Mouse (Mus musculus) liver, embryonic 14.5 days (tissue): ENCODE measurements around the gene Pilrb2.

ENCODE experiments used
- CTCF ChIP-seq: IDR thresholded peaks from 2 replicates; pipeline ENCODE4 v1.5.1; 2016; ENCODE audit warnings: antibody characterized with exemption, low read depth, control low read depth
- EP300 ChIP-seq: IDR thresholded peaks from 2 replicates; pipeline ENCODE4 v1.6.1; 2016; ENCODE audit warnings: antibody characterized with exemption, low read depth

DNA sequence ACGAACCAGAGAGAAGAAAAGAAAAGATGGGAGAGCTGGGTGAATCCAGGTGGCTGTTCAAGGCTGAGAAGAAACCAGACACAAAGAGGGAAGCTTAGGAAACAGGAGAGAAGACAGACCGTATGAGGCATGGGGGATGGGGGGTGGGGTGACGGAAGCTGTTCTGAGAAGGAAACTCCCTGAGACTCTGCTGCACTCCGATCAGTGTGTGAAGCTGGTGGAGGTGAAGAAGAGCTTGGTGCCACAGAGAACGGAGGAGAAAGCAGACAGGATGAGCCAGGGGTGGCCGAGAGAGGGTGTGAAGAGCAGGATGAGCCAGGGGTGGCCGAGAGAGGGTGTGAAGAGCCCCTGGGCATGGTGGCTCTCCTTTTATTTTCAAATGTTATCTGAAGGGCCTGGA, 45.2 kb downstream of the Pilrb2 start:
- TF ChIP-seq CTCF (no peak), EP300 (no peak)
